Mouse (Mus musculus): ENCODE results near the gene Slc25a24. TPM values are rescaled to one million over a fixed set of nuclear protein-coding genes. Genes with fewer than 3 reads are reported as not detected.

Gene Slc25a24
- polyA plus RNA-seq (2015; fragmentation: Nextera tagmentation; extraction: Ambion mirVana): 4.2 and 4.6 TPM in 2 replicates

- Histone ChIP-seq H3K4me2 (ENCODE audit: low read depth, low read length) (peak within 1 kb of the TSS; percentile 82), H3K9me3 (replicated peaks; ENCODE audit: control insufficient read depth, low read length) (no peaks in the 10 kb centered on the region), H3K36me3 (ENCODE audit: control insufficient read depth, insufficient read depth) (no peaks in the 10 kb centered on the region), H3K9ac (ENCODE audit: low read depth, low read length) (peak within 1 kb of the TSS; percentile 72), H3K27me3 (ENCODE audit: control insufficient read depth, insufficient read depth, low read depth, low read length) (no peaks in the 10 kb centered on the region), H3K4me3 (ENCODE audit: low read depth, low read length) (peak within 1 kb of the TSS; percentile 68), H3K4me1 (ENCODE audit: control insufficient read depth, low read depth, low read length) (peaks cover 7% of the 10 kb centered on the region), H3K27ac (ENCODE audit: low read length) (peak within 1 kb of the TSS; percentile 45)
- ATAC-seq (ENCODE audit: low read depth): peak; percentile 84
- WGBS (ENCODE audit: insufficient replicate concordance): under 1% methylated on average over 30 of the region's 49 CpGs
These were observed at the start of gene Slc25a24 for GRCm38 (mm10) chr3:109122641-109123530. Slc25a24 (plus strand) TSS chr3:109123149.

- H3K9me3 ChIP-seq (replicated peaks; ENCODE audit: control insufficient read depth, low read length): no peaks in the 10 kb centered on the region
- no peaks in the 10 kb centered on the region for H3K4me1 ChIP-seq (ENCODE audit: control insufficient read depth, low read depth, low read length)
- no peak within 1 kb of the TSS for H3K27ac ChIP-seq (ENCODE audit: low read length)
- H3K4me3 ChIP-seq (ENCODE audit: low read depth, low read length): no peak within 1 kb of the TSS
- WGBS (ENCODE audit: insufficient replicate concordance): 77% methylated on average over 17 of the region's 17 CpGs
- no peaks in the 10 kb centered on the region for H3K36me3 ChIP-seq (ENCODE audit: control insufficient read depth, insufficient read depth)
- H3K9ac ChIP-seq (ENCODE audit: low read depth, low read length): no peak within 1 kb of the TSS
- ATAC-seq (ENCODE audit: low read depth): no peak
- H3K27me3 ChIP-seq (ENCODE audit: control insufficient read depth, insufficient read depth, low read depth, low read length): no peaks in the 10 kb centered on the region
- no peak within 1 kb of the TSS for H3K4me2 ChIP-seq (ENCODE audit: low read depth, low read length)
These were observed 42.8 kb upstream of the Slc25a24 start, which contains the start of gene Slc25a54 for GRCm38 (mm10) chr3:109080169-109080568. Slc25a54 (plus strand) TSS chr3:109080469.

GRCm38 (mm10) chr3:109084418-109084817 is 38.5 kb upstream of the Slc25a24 start:
- no peak overlapping the region for H3K9ac ChIP-seq (ENCODE audit: low read depth, low read length)
- no peaks in the 10 kb centered on the region for H3K9me3 ChIP-seq (replicated peaks; ENCODE audit: control insufficient read depth, low read length)
- no peak overlapping the region for H3K4me3 ChIP-seq (ENCODE audit: low read depth, low read length)
- no peak overlapping the region for H3K4me2 ChIP-seq (ENCODE audit: low read depth, low read length)
- H3K27me3 ChIP-seq (ENCODE audit: control insufficient read depth, insufficient read depth, low read depth, low read length): no peaks in the 10 kb centered on the region
- no peaks in the 10 kb centered on the region for H3K36me3 ChIP-seq (ENCODE audit: control insufficient read depth, insufficient read depth)
- no peaks in the 10 kb centered on the region for H3K4me1 ChIP-seq (ENCODE audit: control insufficient read depth, low read depth, low read length)
- no peak for ATAC-seq (ENCODE audit: low read depth)
- H3K27ac ChIP-seq (ENCODE audit: low read length): no peak overlapping the region
- 53% methylated on average over 2 of the region's 2 CpGs for WGBS (ENCODE audit: insufficient replicate concordance)

DNA sequence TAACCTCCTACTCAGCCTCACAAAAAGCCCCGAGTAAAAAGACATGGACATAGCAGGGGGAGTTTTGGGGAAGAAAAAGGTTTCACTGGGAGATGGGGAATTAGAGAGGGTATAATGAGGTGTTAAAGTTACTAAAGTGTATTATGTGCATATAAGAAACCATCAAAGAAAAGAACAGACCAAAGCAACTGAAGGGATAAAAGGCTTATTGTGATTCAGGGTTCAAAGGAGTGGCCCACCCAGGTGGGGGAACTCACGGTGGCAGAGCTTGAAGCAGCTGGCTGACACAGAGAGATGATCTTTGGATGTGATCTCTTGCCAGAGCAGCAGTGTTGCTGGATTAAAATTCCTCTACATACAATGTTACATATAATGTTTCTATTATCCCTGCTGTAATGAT is 34.5 kb upstream of the Slc25a24 start:
- Histone ChIP-seq H3K27ac (ENCODE audit: low read length) (no peak overlapping the region), H3K9me3 (replicated peaks; ENCODE audit: control insufficient read depth, low read length) (no peaks in the 10 kb centered on the region), H3K4me3 (ENCODE audit: low read depth, low read length) (no peak overlapping the region), H3K4me1 (ENCODE audit: control insufficient read depth, low read depth, low read length) (no peaks in the 10 kb centered on the region), H3K4me2 (ENCODE audit: low read depth, low read length) (no peak overlapping the region), H3K27me3 (ENCODE audit: control insufficient read depth, insufficient read depth, low read depth, low read length) (no peaks in the 10 kb centered on the region), H3K9ac (ENCODE audit: low read depth, low read length) (no peak overlapping the region), H3K36me3 (ENCODE audit: control insufficient read depth, insufficient read depth) (no peaks in the 10 kb centered on the region)
- 24% methylated on average over 2 of the region's 2 CpGs for WGBS (ENCODE audit: insufficient replicate concordance)
- no peak for ATAC-seq (ENCODE audit: low read depth)

GRCm38 (mm10) chr3:109104702-109105101 is 18.2 kb upstream of the Slc25a24 start:
- Histone ChIP-seq H3K27me3 (ENCODE audit: control insufficient read depth, insufficient read depth, low read depth, low read length) (no peaks in the 10 kb centered on the region), H3K27ac (ENCODE audit: low read length) (no peak overlapping the region), H3K4me2 (ENCODE audit: low read depth, low read length) (no peak overlapping the region), H3K9me3 (replicated peaks; ENCODE audit: control insufficient read depth, low read length) (no peaks in the 10 kb centered on the region), H3K4me3 (ENCODE audit: low read depth, low read length) (no peak overlapping the region), H3K36me3 (ENCODE audit: control insufficient read depth, insufficient read depth) (no peaks in the 10 kb centered on the region), H3K9ac (ENCODE audit: low read depth, low read length) (no peak overlapping the region), H3K4me1 (ENCODE audit: control insufficient read depth, low read depth, low read length) (no peaks in the 10 kb centered on the region)
- 62% methylated on average over 8 of the region's 8 CpGs for WGBS (ENCODE audit: insufficient replicate concordance)
- ATAC-seq (ENCODE audit: low read depth): no peak

GRCm38 (mm10) chr3:109117136-109117535 is 5.8 kb upstream of the Slc25a24 start:
- Histone ChIP-seq H3K36me3 (ENCODE audit: control insufficient read depth, insufficient read depth) (no peaks in the 10 kb centered on the region), H3K4me1 (ENCODE audit: control insufficient read depth, low read depth, low read length) (no peaks in the 10 kb centered on the region), H3K27me3 (ENCODE audit: control insufficient read depth, insufficient read depth, low read depth, low read length) (no peaks in the 10 kb centered on the region), H3K9me3 (replicated peaks; ENCODE audit: control insufficient read depth, low read length) (no peaks in the 10 kb centered on the region), H3K4me2 (ENCODE audit: low read depth, low read length) (no peak overlapping the region), H3K4me3 (ENCODE audit: low read depth, low read length) (no peak overlapping the region), H3K27ac (ENCODE audit: low read length) (no peak overlapping the region), H3K9ac (ENCODE audit: low read depth, low read length) (no peak overlapping the region)
- no peak for ATAC-seq (ENCODE audit: low read depth)

- H3K4me3 ChIP-seq (ENCODE audit: low read depth, low read length): no peak overlapping the region
- H3K9ac ChIP-seq (ENCODE audit: low read depth, low read length): no peak overlapping the region
- no peak overlapping the region for H3K27ac ChIP-seq (ENCODE audit: low read length)
- H3K27me3 ChIP-seq (ENCODE audit: control insufficient read depth, insufficient read depth, low read depth, low read length): no peaks in the 10 kb centered on the region
- H3K36me3 ChIP-seq (ENCODE audit: control insufficient read depth, insufficient read depth): no peaks in the 10 kb centered on the region
- peaks cover 4% of the 10 kb centered on the region; the same call in 1 of the 2 replicates for H3K4me1 ChIP-seq (ENCODE audit: control insufficient read depth, low read depth, low read length)
- no peaks in the 10 kb centered on the region for H3K9me3 ChIP-seq (replicated peaks; ENCODE audit: control insufficient read depth, low read length)
- no peak overlapping the region for H3K4me2 ChIP-seq (ENCODE audit: low read depth, low read length)
- no peak for ATAC-seq (ENCODE audit: low read depth)
- WGBS (ENCODE audit: insufficient replicate concordance): 68% methylated on average over 5 of the region's 5 CpGs
These were observed 3.4 kb upstream of the Slc25a24 start for GRCm38 (mm10) chr3:109119562-109119961.

- no peaks in the 10 kb centered on the region for H3K36me3 ChIP-seq (ENCODE audit: control insufficient read depth, insufficient read depth)
- H3K27ac ChIP-seq (ENCODE audit: low read length): no peak overlapping the region
- peaks cover 4% of the 10 kb centered on the region; the same call in 1 of the 2 replicates for H3K4me1 ChIP-seq (ENCODE audit: control insufficient read depth, low read depth, low read length)
- no peak overlapping the region for H3K4me2 ChIP-seq (ENCODE audit: low read depth, low read length)
- no peaks in the 10 kb centered on the region for H3K27me3 ChIP-seq (ENCODE audit: control insufficient read depth, insufficient read depth, low read depth, low read length)
- H3K9me3 ChIP-seq (replicated peaks; ENCODE audit: control insufficient read depth, low read length): no peaks in the 10 kb centered on the region
- no peak for ATAC-seq (ENCODE audit: low read depth)
- no peak overlapping the region for H3K4me3 ChIP-seq (ENCODE audit: low read depth, low read length)
- WGBS (ENCODE audit: insufficient replicate concordance): 61% methylated on average over 5 of the region's 5 CpGs
- no peak overlapping the region for H3K9ac ChIP-seq (ENCODE audit: low read depth, low read length)
These were observed 3.0 kb upstream of the Slc25a24 start for GRCm38 (mm10) chr3:109119973-109120372.

- 10% methylated on average over 8 of the region's 8 CpGs for WGBS (ENCODE audit: insufficient replicate concordance)
- Histone ChIP-seq H3K9me3 (replicated peaks; ENCODE audit: control insufficient read depth, low read length) (no peaks in the 10 kb centered on the region), H3K4me2 (ENCODE audit: low read depth, low read length) (peak overlapping the region; percentile 82), H3K4me3 (ENCODE audit: low read depth, low read length) (peak overlapping the region; percentile 68), H3K27ac (ENCODE audit: low read length) (peak overlapping the region; percentile 45), H3K27me3 (ENCODE audit: control insufficient read depth, insufficient read depth, low read depth, low read length) (no peaks in the 10 kb centered on the region), H3K4me1 (ENCODE audit: control insufficient read depth, low read depth, low read length) (peaks cover 7% of the 10 kb centered on the region), H3K36me3 (ENCODE audit: control insufficient read depth, insufficient read depth) (no peaks in the 10 kb centered on the region), H3K9ac (ENCODE audit: low read depth, low read length) (peak overlapping the region; percentile 72)
- no peak; the same call in 1 of the 2 replicates for ATAC-seq (ENCODE audit: low read depth)
These were observed 607 bp downstream of the Slc25a24 start for GRCm38 (mm10) chr3:109123531-109123981.

Measured in liver, embryonic 16.5 days (tissue).